13 mouse cellular contexts compared by ENCODE assay signal in genomic region chr6:89467908-89468307, GRCm38 (mm10).
"Had no signal": no experiment of that assay in that cellular context is flagged by ENCODE, and none has a peak within 500 bp of the region (broad histone marks: within the 10 kb centered on the region; RNA-seq: fewer than 3 reads in every experiment).

No protein-coding gene starts in this region.

- ATAC-seq: liver, embryonic 12.5 days had no signal

- H3K4me1 ChIP-seq: kidney, embryonic 15.5 days; limb, embryonic 10.5 days; limb, embryonic 13.5 days; liver, embryonic 12.5 days; liver, embryonic 15.5 days had no signal

- H3K36me3 ChIP-seq: kidney, embryonic 15.5 days; limb, embryonic 10.5 days; limb, embryonic 13.5 days; liver, embryonic 12.5 days; liver, embryonic 15.5 days had no signal

- H3K27ac ChIP-seq: kidney, embryonic 15.5 days; limb, embryonic 10.5 days; limb, embryonic 13.5 days; liver, embryonic 12.5 days; liver, embryonic 15.5 days had no signal

- H3K4me3 ChIP-seq: kidney, embryonic 15.5 days; limb, embryonic 10.5 days; limb, embryonic 13.5 days; liver, embryonic 12.5 days; liver, embryonic 15.5 days had no signal

- DNase-seq: kidney, postnatal 10 days; kidney, postnatal 36 days; liver; lung, adult 18-20 months; lung, postnatal 14 days; lung, postnatal 4 days; thymus, adult 18-20 months; thymus, postnatal 36 days had no signal

- H3K9me3 ChIP-seq: kidney, embryonic 15.5 days; limb, embryonic 10.5 days; limb, embryonic 13.5 days; liver, embryonic 12.5 days; liver, embryonic 15.5 days had no signal

- H3K27me3 ChIP-seq: kidney, embryonic 15.5 days; limb, embryonic 13.5 days; liver, embryonic 12.5 days; liver, embryonic 15.5 days had no signal
